Mouse (Mus musculus) midbrain, embryonic 13.5 days (tissue): ENCODE measurements around the gene Chaf1b. TPM values are rescaled to one million over a fixed set of nuclear protein-coding genes. Genes with fewer than 3 reads are reported as not detected.

Experiments used
- ATAC-seq: fragments of 200-750 bp; cut with Nextera tagmentation; 2 replicates; pipeline ENCODE4 v1.8.0; 2017; ENCODE audit warnings: mild to moderate bottlenecking, moderate TSS enrichment, moderate library complexity
- H3K27ac ChIP-seq: fragments of 300-500 bp; sonication (generic); 2 replicates; pipeline ENCODE4 v1.5.1; 2015; ENCODE audit warnings: inconsistent platforms, mild to moderate bottlenecking, moderate library complexity
- H3K27me3 ChIP-seq: fragments of 300-500 bp; sonication (generic); 2 replicates; pipeline ENCODE4 v1.6.1; 2015; ENCODE audit warnings: mild to moderate bottlenecking, inconsistent platforms
- H3K36me3 ChIP-seq: fragments of 300-500 bp; sonication (generic); 2 replicates; pipeline ENCODE4 v1.6.1; 2015; ENCODE audit warnings: mild to moderate bottlenecking, inconsistent platforms
- H3K4me1 ChIP-seq: fragments of 300-500 bp; sonication (generic); replicated peaks from 2 replicates; pipeline ENCODE4 v1.6.1; 2015; ENCODE audit warnings: inconsistent platforms
- H3K4me2 ChIP-seq: fragments of 300-500 bp; sonication (generic); replicated peaks from 2 replicates; pipeline ENCODE4 v1.6.1; 2015; ENCODE audit warnings: moderate library complexity, mild to moderate bottlenecking, inconsistent platforms
- H3K4me3 ChIP-seq: fragments of 300-500 bp; sonication (generic); replicated peaks from 2 replicates; pipeline ENCODE4 v1.5.1; 2015; ENCODE audit warnings: mild to moderate bottlenecking, inconsistent platforms
- H3K9ac ChIP-seq: fragments of 300-500 bp; sonication (generic); replicated peaks from 2 replicates; pipeline ENCODE4 v1.6.1; 2015; ENCODE audit warnings: mild to moderate bottlenecking, inconsistent platforms
- H3K9me3 ChIP-seq: fragments of 300-500 bp; sonication (generic); 2 replicates; pipeline ENCODE4 v1.6.1; 2016; ENCODE audit warnings: mild to moderate bottlenecking, inconsistent platforms
- WGBS: fragments of 180-500 bp; shearing (Covaris S2); methylation state at CpG from one replicate; pipeline ENCODE4 v1.1.7; 2015; 5-methylcytosine and 5-hydroxymethylcytosine counted together
- polyA plus RNA-seq: library from polyadenylated mRNA; unstranded; fragments of >200 nt; fragmentation: Nextera tagmentation; extraction: Ambion mirVana; gene quantifications from 2 replicates; pipeline ENCODE4 v1.2.1, GENCODE M21; 2015

Chaf1b gene
- polyA plus RNA-seq, 1 experiment from 2014 or later: 32.3 TPM

- no peak overlapping the region for H3K27ac ChIP-seq
- H3K27me3 ChIP-seq: no peaks in the 10 kb centered on the region
- no peak overlapping the region for H3K4me3 ChIP-seq
- WGBS: 91% methylated on average over 12 of the region's 12 CpGs
- H3K36me3 ChIP-seq: peaks cover 58% of the 10 kb centered on the region
- H3K9ac ChIP-seq: no peak overlapping the region
- ATAC-seq: no peak
- H3K4me1 ChIP-seq: no peaks in the 10 kb centered on the region; the same call in 1 of the 2 replicates
- H3K9me3 ChIP-seq: no peaks in the 10 kb centered on the region
- H3K4me2 ChIP-seq: no peak overlapping the region
Measured at GRCm38 (mm10) chr16:93890948-93891604, 7.4 kb downstream of the Chaf1b start.

GRCm38 (mm10) chr16:93893285-93893684, 9.6 kb downstream of the Chaf1b start:
- H3K4me1 ChIP-seq: no peaks in the 10 kb centered on the region

GRCm38 (mm10) chr16:93903027-93903426, 19.3 kb downstream of the Chaf1b start:
- Histone ChIP-seq H3K4me1 (no peaks in the 10 kb centered on the region), H3K27ac (no peak overlapping the region), H3K36me3 (peaks cover 23% of the 10 kb centered on the region), H3K4me3 (no peak overlapping the region), H3K27me3 (no peaks in the 10 kb centered on the region), H3K9me3 (no peaks in the 10 kb centered on the region), H3K4me2 (no peak overlapping the region), H3K9ac (no peak overlapping the region)
- no peak for ATAC-seq
- WGBS: 70% methylated on average over 6 of the region's 6 CpGs

More at GRCm38 (mm10) chr16:93893285-93893684, 9.6 kb downstream of the Chaf1b start:
- no peaks in the 10 kb centered on the region for H3K9me3 ChIP-seq
- H3K27me3 ChIP-seq: no peaks in the 10 kb centered on the region
- no peak overlapping the region for H3K27ac ChIP-seq
- H3K9ac ChIP-seq: no peak overlapping the region
- WGBS: 93% methylated on average over 5 of the region's 5 CpGs
- H3K36me3 ChIP-seq: peaks cover 55% of the 10 kb centered on the region
- no peak overlapping the region for H3K4me2 ChIP-seq
- ATAC-seq: no peak
- no peak overlapping the region for H3K4me3 ChIP-seq

GRCm38 (mm10) chr16:93906156-93907014, 22.7 kb downstream of the Chaf1b start:
- H3K4me2 ChIP-seq: no peak overlapping the region
- H3K9ac ChIP-seq: no peak overlapping the region
- WGBS: 73% methylated on average over 11 of the region's 11 CpGs
- H3K9me3 ChIP-seq: no peaks in the 10 kb centered on the region
- no peak overlapping the region for H3K4me3 ChIP-seq
- H3K36me3 ChIP-seq: peaks cover 3% of the 10 kb centered on the region
- no peak overlapping the region for H3K27ac ChIP-seq
- peak; percentile 67 for ATAC-seq
- H3K27me3 ChIP-seq: no peaks in the 10 kb centered on the region
- no peaks in the 10 kb centered on the region for H3K4me1 ChIP-seq

- Histone ChIP-seq H3K4me3 (no peak overlapping the region), H3K9me3 (no peaks in the 10 kb centered on the region), H3K4me1 (no peaks in the 10 kb centered on the region), H3K4me2 (no peak overlapping the region), H3K27ac (no peak overlapping the region), H3K36me3 (no peaks in the 10 kb centered on the region), H3K9ac (no peak overlapping the region), H3K27me3 (no peaks in the 10 kb centered on the region)
- WGBS: 83% methylated on average over 5 of the region's 5 CpGs
- ATAC-seq: no peak
Measured at GRCm38 (mm10) chr16:93907761-93908160, 24.1 kb downstream of the Chaf1b start.

- Histone ChIP-seq H3K27me3 (no peaks in the 10 kb centered on the region), H3K4me2 (no peak overlapping the region), H3K4me3 (no peak overlapping the region), H3K36me3 (no peaks in the 10 kb centered on the region), H3K9ac (no peak overlapping the region), H3K9me3 (no peaks in the 10 kb centered on the region), H3K4me1 (no peaks in the 10 kb centered on the region), H3K27ac (no peak overlapping the region)
- WGBS: 92% methylated on average over 8 of the region's 8 CpGs
- no peak for ATAC-seq
Measured at GRCm38 (mm10) chr16:93908196-93908595, 24.5 kb downstream of the Chaf1b start.

GRCm38 (mm10) chr16:93909936-93910335, 26.2 kb downstream of the Chaf1b start:
- Histone ChIP-seq H3K4me1 (no peaks in the 10 kb centered on the region), H3K27me3 (no peaks in the 10 kb centered on the region), H3K4me2 (no peak overlapping the region), H3K9ac (no peak overlapping the region), H3K36me3 (no peaks in the 10 kb centered on the region), H3K4me3 (no peak overlapping the region), H3K9me3 (no peaks in the 10 kb centered on the region), H3K27ac (no peak overlapping the region)
- 92% methylated on average over 3 of the region's 3 CpGs for WGBS
- no peak for ATAC-seq

- H3K9me3 ChIP-seq: no peaks in the 10 kb centered on the region
- H3K4me2 ChIP-seq: no peak overlapping the region
- WGBS: 75% methylated on average over 28 of the region's 28 CpGs
- H3K36me3 ChIP-seq: no peaks in the 10 kb centered on the region
- no peak overlapping the region for H3K4me3 ChIP-seq
- no peaks in the 10 kb centered on the region for H3K27me3 ChIP-seq
- no peak overlapping the region for H3K9ac ChIP-seq
- H3K27ac ChIP-seq: no peak overlapping the region
- no peak for ATAC-seq
- no peaks in the 10 kb centered on the region for H3K4me1 ChIP-seq
Measured at GRCm38 (mm10) chr16:93910735-93911665, 27.3 kb downstream of the Chaf1b start.

GRCm38 (mm10) chr16:93912158-93912557, 28.5 kb downstream of the Chaf1b start:
- H3K4me2 ChIP-seq: no peak overlapping the region
- no peak overlapping the region for H3K27ac ChIP-seq
- no peak overlapping the region for H3K4me3 ChIP-seq
- ATAC-seq: no peak
- no peak overlapping the region for H3K9ac ChIP-seq
- no peaks in the 10 kb centered on the region for H3K4me1 ChIP-seq
- no peaks in the 10 kb centered on the region for H3K36me3 ChIP-seq
- H3K9me3 ChIP-seq: no peaks in the 10 kb centered on the region
- no peaks in the 10 kb centered on the region for H3K27me3 ChIP-seq
- 86% methylated on average over 5 of the region's 5 CpGs for WGBS

GRCm38 (mm10) chr16:93912808-93913207, 29.1 kb downstream of the Chaf1b start:
- Histone ChIP-seq H3K27me3 (no peaks in the 10 kb centered on the region), H3K4me3 (no peak overlapping the region), H3K9ac (no peak overlapping the region), H3K4me2 (no peak overlapping the region), H3K9me3 (no peaks in the 10 kb centered on the region), H3K4me1 (no peaks in the 10 kb centered on the region), H3K27ac (no peak overlapping the region), H3K36me3 (no peaks in the 10 kb centered on the region)
- no peak for ATAC-seq
- WGBS: 78% methylated on average over 3 of the region's 3 CpGs

GRCm38 (mm10) chr16:93913881-93914576, 30.3 kb downstream of the Chaf1b start:
- H3K9me3 ChIP-seq: no peaks in the 10 kb centered on the region
- peaks cover 5% of the 10 kb centered on the region for H3K4me1 ChIP-seq
- WGBS: 84% methylated on average over 10 of the region's 10 CpGs
- no peak for ATAC-seq
- no peak overlapping the region for H3K27ac ChIP-seq
- H3K36me3 ChIP-seq: no peaks in the 10 kb centered on the region
- no peak overlapping the region for H3K4me3 ChIP-seq
- no peaks in the 10 kb centered on the region for H3K27me3 ChIP-seq
- H3K9ac ChIP-seq: no peak overlapping the region
- H3K4me2 ChIP-seq: no peak overlapping the region
